Mouse (Mus musculus) heart, embryonic 16.5 days (tissue): ENCODE measurements at regions not wholly inside any gene's neighbourhood (a gene's known extent, or its start where the extent isn't known, plus 50 kb on each side); places are given as distances from the start of the nearest gene placed in this dataset.

Experiments used
- ATAC-seq: fragments of 200-750 bp; cut with Nextera tagmentation; replicated peaks from 2 replicates; pipeline ENCODE4 v1.8.0; 2017; ENCODE audit warnings: moderate number of reproducible peaks; ENCODE audit not compliant: insufficient read depth, low FRiP score; ENCODE audit errors: extremely low read depth
- H3K27ac ChIP-seq: fragments of 300-500 bp; sonication (generic); 2 replicates; pipeline ENCODE4 v1.5.1; 2014; ENCODE audit warnings: mild to moderate bottlenecking, low read length, control low read depth, moderate library complexity
- H3K27me3 ChIP-seq: fragments of 300-500 bp; sonication (generic); 2 replicates; pipeline ENCODE4 v1.6.1; 2014; ENCODE audit warnings: low read length, mixed read lengths; ENCODE audit not compliant: control insufficient read depth, insufficient read depth
- H3K36me3 ChIP-seq: fragments of 300-500 bp; sonication (generic); 2 replicates; pipeline ENCODE4 v1.6.1; 2014; ENCODE audit not compliant: control insufficient read depth, insufficient read depth
- H3K4me1 ChIP-seq: fragments of 300-500 bp; sonication (generic); 2 replicates; pipeline ENCODE4 v1.6.1; 2014; ENCODE audit warnings: low read length, mixed read lengths; ENCODE audit not compliant: control insufficient read depth, insufficient read depth
- H3K4me2 ChIP-seq: fragments of 300-500 bp; sonication (generic); 2 replicates; pipeline ENCODE4 v1.6.1; 2014; ENCODE audit warnings: low read depth, mild to moderate bottlenecking, control low read depth, low read length
- H3K4me3 ChIP-seq: fragments of 300-500 bp; sonication (generic); 2 replicates; pipeline ENCODE4 v1.5.1; 2014; ENCODE audit warnings: mild to moderate bottlenecking, control low read depth, low read length
- H3K9ac ChIP-seq: fragments of 300-500 bp; sonication (generic); 2 replicates; pipeline ENCODE4 v1.6.1; 2014; ENCODE audit warnings: low read length, control low read depth
- H3K9me3 ChIP-seq: fragments of 300-500 bp; sonication (generic); replicated peaks from 2 replicates; pipeline ENCODE4 v1.6.1; 2016; ENCODE audit warnings: low read length; ENCODE audit not compliant: control insufficient read depth
- WGBS: fragments of 180-500 bp; shearing (Covaris S2); extraction: QIAGEN DNeasy Blood & Tissue Kit; methylation state at CpG from one replicate; pipeline ENCODE4 v1.1.7; 2014; 5-methylcytosine and 5-hydroxymethylcytosine counted together

DNA sequence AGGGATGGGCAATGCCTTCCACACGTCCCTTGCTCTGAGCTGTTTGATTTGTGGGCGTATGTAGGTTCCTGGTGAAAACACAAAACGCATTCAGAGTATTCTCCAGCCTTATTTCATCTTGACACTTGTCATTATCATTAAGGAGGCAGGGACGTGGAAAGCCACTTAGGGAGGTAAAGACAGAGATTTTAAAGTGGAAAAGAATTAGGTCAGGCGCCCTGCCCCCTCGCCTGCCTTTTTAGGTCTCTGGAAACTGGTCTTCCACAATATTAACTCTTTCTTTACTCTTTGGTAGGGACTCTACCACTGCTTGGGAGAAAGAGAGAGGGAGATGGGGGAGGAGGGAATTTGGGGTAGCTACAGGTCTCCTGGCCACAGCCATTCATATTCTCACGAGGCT lies 146.6 kb downstream of the BC067074 start:
- WGBS: 32% methylated on average over 7 of the region's 7 CpGs
- no peaks in the 10 kb centered on the region for H3K27me3 ChIP-seq
- H3K9ac ChIP-seq: no peak overlapping the region
- no peak for ATAC-seq
- H3K36me3 ChIP-seq: no peaks in the 10 kb centered on the region
- no peak overlapping the region for H3K4me3 ChIP-seq
- H3K4me2 ChIP-seq: no peak overlapping the region
- H3K4me1 ChIP-seq: peaks cover 15% of the 10 kb centered on the region
- no peaks in the 10 kb centered on the region for H3K9me3 ChIP-seq
- peak overlapping the region; percentile 52; the same call in 1 of the 2 replicates for H3K27ac ChIP-seq

DNA sequence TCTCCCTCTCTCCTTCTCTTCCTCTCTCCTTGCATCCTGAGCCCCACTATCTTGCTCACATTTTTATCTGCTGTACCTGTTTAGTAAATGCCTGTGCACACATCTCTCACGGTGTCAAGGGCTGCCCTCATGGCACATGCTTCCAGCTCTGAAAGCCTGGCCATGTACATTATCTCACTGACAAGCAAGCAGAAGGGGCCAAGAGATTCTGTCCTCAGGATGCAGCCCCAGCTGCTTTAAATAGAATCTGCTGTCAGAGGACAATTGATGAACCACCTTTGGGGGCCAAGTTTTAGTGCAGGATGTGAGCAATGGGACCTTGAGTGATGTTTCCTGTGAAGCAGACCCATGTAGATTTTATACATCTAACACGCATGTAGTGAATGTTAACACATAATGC lies 145.9 kb downstream of the BC067074 start:
- WGBS: 19% methylated on average over 2 of the region's 2 CpGs
- Histone ChIP-seq H3K4me3 (no peak overlapping the region), H3K9ac (no peak overlapping the region), H3K4me1 (peaks cover 15% of the 10 kb centered on the region), H3K27ac (no peak overlapping the region), H3K36me3 (no peaks in the 10 kb centered on the region), H3K9me3 (no peaks in the 10 kb centered on the region), H3K27me3 (no peaks in the 10 kb centered on the region), H3K4me2 (0 out of 2 replicates have a peak overlapping the region, but pooled peaks have one; percentile 6)
- ATAC-seq: peak; percentile 61; the same call in 1 of the 2 replicates

DNA sequence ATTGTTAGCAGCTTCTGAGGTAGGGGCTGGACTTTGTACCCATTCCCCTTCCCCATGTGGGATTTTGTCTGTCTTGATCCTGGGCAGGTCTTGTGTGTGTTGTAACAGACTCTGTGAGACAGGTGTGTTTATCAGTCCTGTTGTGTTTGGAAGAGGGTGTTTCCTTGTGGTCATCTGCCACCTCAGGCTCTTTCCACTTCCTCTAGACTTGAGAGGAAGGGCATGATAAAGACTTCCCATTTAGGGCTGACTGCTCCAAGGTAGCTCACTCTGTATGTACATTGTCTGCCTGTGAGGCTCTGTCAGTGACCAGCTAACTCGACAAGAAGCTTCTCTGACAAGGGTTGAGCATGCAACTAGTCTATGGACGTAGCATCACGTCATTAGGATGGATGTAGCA lies 143.3 kb downstream of the BC067074 start:
- 87% methylated on average over 3 of the region's 3 CpGs for whole genome bisulfite sequencing
- Histone ChIP-seq H3K4me1 (peaks cover 15% of the 10 kb centered on the region), H3K4me2 (no peak overlapping the region), H3K27ac (no peak overlapping the region), H3K27me3 (no peaks in the 10 kb centered on the region), H3K9ac (no peak overlapping the region), H3K4me3 (no peak overlapping the region), H3K36me3 (no peaks in the 10 kb centered on the region), H3K9me3 (no peaks in the 10 kb centered on the region)
- no peak for ATAC-seq

DNA sequence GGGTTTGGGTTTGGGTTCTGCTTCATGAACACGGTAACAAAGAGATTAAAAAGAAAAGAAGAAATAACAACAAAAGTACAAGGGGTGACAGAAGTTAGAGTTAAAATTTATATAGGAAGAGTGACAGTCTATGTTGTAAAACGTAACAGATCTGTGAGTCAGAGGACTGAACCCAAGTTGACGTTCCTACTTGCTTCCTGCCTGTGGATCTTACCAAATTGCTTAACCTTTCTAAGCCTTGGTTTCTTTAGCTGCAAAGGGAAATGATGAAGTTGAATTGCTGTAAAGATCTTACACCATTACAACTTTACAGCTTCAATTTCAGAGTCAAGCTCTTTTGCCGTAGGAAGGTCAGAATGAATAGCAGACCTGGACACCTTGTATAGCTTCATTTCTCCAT lies 142.2 kb downstream of the BC067074 start:
- H3K4me3 ChIP-seq: no peak overlapping the region
- H3K9me3 ChIP-seq: no peaks in the 10 kb centered on the region; the same call in 1 of the 2 replicates
- no peaks in the 10 kb centered on the region for H3K36me3 ChIP-seq
- peaks cover 15% of the 10 kb centered on the region for H3K4me1 ChIP-seq
- no peak overlapping the region for H3K4me2 ChIP-seq
- ATAC-seq: no peak
- H3K27me3 ChIP-seq: no peaks in the 10 kb centered on the region
- H3K27ac ChIP-seq: no peak overlapping the region
- WGBS: 83% methylated on average over 4 of the region's 4 CpGs
- no peak overlapping the region for H3K9ac ChIP-seq

DNA sequence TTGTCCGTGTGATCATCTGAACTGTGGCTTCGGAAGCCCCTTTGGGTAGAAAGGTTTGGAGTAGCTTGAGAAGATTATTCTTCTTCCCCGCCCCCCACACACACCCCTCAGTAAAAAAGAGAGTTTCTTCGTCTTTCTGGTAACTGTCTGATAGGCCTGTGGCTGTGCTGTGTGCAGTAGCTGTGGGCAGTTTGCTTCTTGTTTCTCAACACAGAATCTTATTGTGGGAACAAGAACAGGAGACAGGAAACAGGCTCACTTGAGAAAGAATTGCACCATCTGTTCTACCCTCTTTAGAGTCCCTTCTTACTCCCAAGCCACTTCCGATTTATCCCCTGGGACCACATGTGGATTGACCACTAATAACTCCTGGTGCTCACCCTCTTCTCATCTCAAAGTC lies 140.5 kb downstream of the BC067074 start:
- Histone ChIP-seq H3K4me2 (no peak overlapping the region), H3K27ac (no peak overlapping the region), H3K9ac (no peak overlapping the region), H3K4me1 (peaks cover 1% of the 10 kb centered on the region), H3K27me3 (no peaks in the 10 kb centered on the region), H3K4me3 (no peak overlapping the region), H3K9me3 (no peaks in the 10 kb centered on the region; the same call in 1 of the 2 replicates), H3K36me3 (no peaks in the 10 kb centered on the region)
- 75% methylated on average over 5 of the region's 5 CpGs for WGBS
- no peak for ATAC-seq

DNA sequence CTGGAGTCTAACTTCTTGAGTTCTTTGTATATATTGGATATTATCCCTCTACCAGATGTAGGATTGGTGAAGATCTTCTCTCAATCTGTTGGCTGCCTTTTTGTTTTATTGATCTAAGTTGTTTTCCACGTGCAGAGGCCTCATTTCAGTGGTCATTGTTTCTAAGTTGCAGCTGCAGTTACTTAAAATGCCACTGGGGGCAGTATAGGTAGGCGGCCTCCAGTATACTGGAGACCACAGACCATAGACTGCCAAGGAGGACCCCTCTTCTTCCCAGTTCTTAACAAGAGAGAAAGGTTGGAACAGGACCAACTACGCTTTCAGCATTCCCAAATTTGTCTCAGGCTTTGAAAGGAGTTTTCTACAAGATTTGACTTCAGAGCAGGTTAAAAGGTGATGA lies 136.7 kb downstream of the BC067074 start:
- no peaks in the 10 kb centered on the region for H3K36me3 ChIP-seq

More for the DNA sequence above, 136.7 kb downstream of the BC067074 start:
- Histone ChIP-seq H3K27me3 (no peaks in the 10 kb centered on the region), H3K4me3 (no peak overlapping the region), H3K4me2 (no peak overlapping the region), H3K27ac (no peak overlapping the region), H3K4me1 (no peaks in the 10 kb centered on the region), H3K9me3 (no peaks in the 10 kb centered on the region; the same call in 1 of the 2 replicates), H3K9ac (no peak overlapping the region)
- ATAC-seq: no peak
- WGBS: 40% methylated on average over 3 of the region's 3 CpGs
